Mouse (Mus musculus) CD4-positive, CD25-positive, alpha-beta regulatory T cell, adult 4 months (primary cell): ENCODE measurements around the gene Stag2. TPM values are rescaled to one million over a fixed set of nuclear protein-coding genes. Genes with fewer than 3 reads are reported as not detected.

ENCODE experiments used
- ATAC-seq: one replicate; pipeline ENCODE4 v1.8.0; 2017
- polyA plus RNA-seq, 2 experiments: library from polyadenylated mRNA; unstranded; fragments of 100-300 nt; shearing (Covaris generic); gene quantifications; one replicate each; pipeline ENCODE4 v1.2.1; 2017

Stag2 gene
- polyA plus RNA-seq, result 10 to 100 TPM; 86.9 to 92.7 TPM

- ATAC-seq, result peak; percentile 74
Measured at GRCm38 (mm10) chrX:42148788-42149556, at the start of gene Stag2. Stag2 (plus strand) TSS chrX:42149317.

GRCm38 (mm10) chrX:42107137-42107536 is 42.0 kb upstream of the Stag2 start:
- no peak for ATAC-seq

GRCm38 (mm10) chrX:42110585-42110984 is 38.5 kb upstream of the Stag2 start:
- no peak for ATAC-seq

- ATAC-seq, result no peak
Measured at GRCm38 (mm10) chrX:42119442-42120048, 29.6 kb upstream of the Stag2 start.

- ATAC-seq, result no peak
Measured at GRCm38 (mm10) chrX:42124963-42125697, 24.0 kb upstream of the Stag2 start.

- no peak for ATAC-seq
Measured at GRCm38 (mm10) chrX:42139882-42140281, 9.2 kb upstream of the Stag2 start.

GRCm38 (mm10) chrX:42142620-42143019 is 6.5 kb upstream of the Stag2 start:
- no peak for ATAC-seq

- ATAC-seq, result no peak
Measured at GRCm38 (mm10) chrX:42143991-42144390, 5.1 kb upstream of the Stag2 start.

GRCm38 (mm10) chrX:42148016-42148451 is 1.1 kb upstream of the Stag2 start:
- ATAC-seq, result no peak

GRCm38 (mm10) chrX:42149557-42150345 is 634 bp downstream of the Stag2 start:
- peak; percentile 9 for ATAC-seq

GRCm38 (mm10) chrX:42150346-42151023 is 1.4 kb downstream of the Stag2 start:
- peak; percentile 19 for ATAC-seq

GRCm38 (mm10) chrX:42151024-42151754 is 2.1 kb downstream of the Stag2 start:
- no peak for ATAC-seq

- ATAC-seq, result peak; percentile 61
Measured at GRCm38 (mm10) chrX:42151903-42152369, 2.8 kb downstream of the Stag2 start.

GRCm38 (mm10) chrX:42153056-42153455 is 3.9 kb downstream of the Stag2 start:
- ATAC-seq, result no peak

- ATAC-seq, result no peak
Measured at GRCm38 (mm10) chrX:42165455-42165854, 16.3 kb downstream of the Stag2 start.

- ATAC-seq, result no peak
Measured at GRCm38 (mm10) chrX:42170811-42171210, 21.7 kb downstream of the Stag2 start.

- ATAC-seq, result no peak
Measured at GRCm38 (mm10) chrX:42187590-42187989, 38.5 kb downstream of the Stag2 start.

- peak; percentile 68 for ATAC-seq
Measured at GRCm38 (mm10) chrX:42188825-42189426, 39.8 kb downstream of the Stag2 start.

GRCm38 (mm10) chrX:42194608-42195007 is 45.5 kb downstream of the Stag2 start:
- ATAC-seq, result peak; percentile 47

GRCm38 (mm10) chrX:42202482-42202881 is 53.4 kb downstream of the Stag2 start:
- peak; percentile 32 for ATAC-seq

- no peak for ATAC-seq
Measured at GRCm38 (mm10) chrX:42215742-42216141, 66.6 kb downstream of the Stag2 start.
